Mouse (Mus musculus): ENCODE measurements around the gene U2surp.

- TF ChIP-seq CTCF (IDR thresholded peaks at IDR 0.05) (no peak), EP300 (IDR thresholded peaks at IDR 0.05; ENCODE audit: insufficient read depth, low read depth, low read length) (no peak)
Measured at GRCm38 (mm10) chr9:95527676-95528075, 15.9 kb upstream of the U2surp start.
